Mouse (Mus musculus) cerebellum, adult 2 months (tissue): ENCODE results near the gene Neo1. TPM values are rescaled to one million over a fixed set of nuclear protein-coding genes. Genes with fewer than 3 reads are reported as not detected.
A peak's percentile ranks its signal among the peaks of the same experiment; 100 is the strongest.

ENCODE experiments used
- DNase-seq, 2 experiments: peaks; one replicate each; pipeline ENCODE4 v3.0.0; 2021
- H3K27ac ChIP-seq: fragments of 200-500 bp; 2 replicates; pipeline ENCODE4 v1.5.1; 2012; ENCODE audit warnings: low read length, control low read depth, inconsistent platforms; ENCODE audit not compliant: insufficient read depth
- H3K27me3 ChIP-seq: fragments of 200-500 bp; 2 replicates; pipeline ENCODE4 v1.6.1; 2012; ENCODE audit warnings: inconsistent platforms, mild to moderate bottlenecking, low read length, moderate library complexity; ENCODE audit not compliant: control insufficient read depth, insufficient read depth
- H3K4me1 ChIP-seq: fragments of 200-500 bp; 2 replicates; pipeline ENCODE4 v1.6.1; 2011; ENCODE audit warnings: low read length; ENCODE audit not compliant: control insufficient read depth, insufficient read depth
- H3K4me3 ChIP-seq: fragments of 200-500 bp; replicated peaks from 2 replicates; pipeline ENCODE3; 2011; ENCODE audit warnings: mild to moderate bottlenecking, low read depth, low read length, control low read depth; ENCODE audit not compliant: insufficient read depth
- CTCF ChIP-seq: fragments of 200-500 bp; IDR thresholded peaks from 2 replicates; pipeline ENCODE4 v1.5.1; 2011; ENCODE audit warnings: low read depth, mild to moderate bottlenecking, control low read depth, low read length, moderate library complexity, borderline replicate concordance; ENCODE audit not compliant: insufficient read depth
- POLR2A ChIP-seq: fragments of 200-500 bp; IDR thresholded peaks from 2 replicates; pipeline ENCODE4 v1.6.1; 2011; ENCODE audit warnings: low read length, control low read depth, borderline replicate concordance; ENCODE audit not compliant: insufficient read depth
- WGBS: fragments of 180-500 bp; shearing (Covaris S2); methylation state at CpG from one replicate; pipeline ENCODE4 v1.1.7; 2018; 5-methylcytosine and 5-hydroxymethylcytosine counted together
- polyA plus RNA-seq: library from polyadenylated mRNA; depleted of rRNA; stranded (reverse); fragments of >200 nt; gene quantifications from 2 replicates; pipeline ENCODE4 v1.2.3, GENCODE M21; 2012

Gene Neo1
- polyA plus RNA-seq, 1 experiment: 37.6 TPM

GRCm38 (mm10) chr9:58890893-58891292 is 145.3 kb downstream of the Neo1 start:
- Histone ChIP-seq H3K27ac (no peak overlapping the region), H3K4me1 (no peaks in the 10 kb centered on the region), H3K4me3 (no peak overlapping the region), H3K27me3 (no peaks in the 10 kb centered on the region)
- TF ChIP-seq CTCF: no peak
- no peak for TF ChIP-seq POLR2A
- no peak for DNase-seq
- WGBS: 96% methylated on average over 8 of the region's 8 CpGs

GRCm38 (mm10) chr9:58889782-58890448 is 146.3 kb downstream of the Neo1 start:
- no peak for DNase-seq
- Histone ChIP-seq H3K4me3 (no peak overlapping the region), H3K27ac (no peak overlapping the region), H3K4me1 (no peaks in the 10 kb centered on the region), H3K27me3 (no peaks in the 10 kb centered on the region)
- 90% methylated on average over 12 of the region's 12 CpGs for WGBS
- TF ChIP-seq CTCF: no peak
- TF ChIP-seq POLR2A: no peak

GRCm38 (mm10) chr9:58882686-58883085 is 153.6 kb downstream of the Neo1 start:
- Histone ChIP-seq H3K27me3 (no peaks in the 10 kb centered on the region), H3K4me1 (peaks cover 5% of the 10 kb centered on the region), H3K27ac (no peak overlapping the region), H3K4me3 (no peak overlapping the region)
- TF ChIP-seq POLR2A: no peak
- no peak for TF ChIP-seq CTCF
- no peak for DNase-seq
- 25% methylated on average over 1 of the region's 1 CpGs for WGBS

- Histone ChIP-seq H3K27ac (no peak overlapping the region), H3K4me3 (no peak overlapping the region), H3K4me1 (peaks cover 28% of the 10 kb centered on the region), H3K27me3 (no peaks in the 10 kb centered on the region)
- 90% methylated on average over 1 of the region's 1 CpGs for WGBS
- TF ChIP-seq POLR2A (no peak), CTCF (no peak)
- no peak for DNase-seq
Observed at GRCm38 (mm10) chr9:58879836-58880235, 156.4 kb downstream of the Neo1 start.

- DNase-seq: peak; percentile 82 to 89
Observed at GRCm38 (mm10) chr9:58876946-58877625, 159.2 kb downstream of the Neo1 start.

GRCm38 (mm10) chr9:58875439-58875838 is 160.8 kb downstream of the Neo1 start:
- H3K4me1 ChIP-seq: peaks cover 32% of the 10 kb centered on the region

More at GRCm38 (mm10) chr9:58876946-58877625, 159.2 kb downstream of the Neo1 start:
- Histone ChIP-seq H3K4me1 (peaks cover 28% of the 10 kb centered on the region), H3K27ac (peak overlapping the region; percentile 46), H3K27me3 (no peaks in the 10 kb centered on the region), H3K4me3 (no peak overlapping the region)
- WGBS: 22% methylated on average over 6 of the region's 6 CpGs
- TF ChIP-seq POLR2A (no peak), CTCF (no peak)

GRCm38 (mm10) chr9:58874354-58874753 is 161.9 kb downstream of the Neo1 start:
- no peak overlapping the region for H3K27ac ChIP-seq
- H3K4me3 ChIP-seq: no peak overlapping the region
- H3K27me3 ChIP-seq: no peaks in the 10 kb centered on the region
- no peak for DNase-seq
- TF ChIP-seq POLR2A (no peak), CTCF (no peak)
- 84% methylated on average over 4 of the region's 4 CpGs for WGBS
- H3K4me1 ChIP-seq: peaks cover 32% of the 10 kb centered on the region

More at GRCm38 (mm10) chr9:58875439-58875838, 160.8 kb downstream of the Neo1 start:
- no peak overlapping the region for H3K27ac ChIP-seq
- no peaks in the 10 kb centered on the region for H3K27me3 ChIP-seq
- 95% methylated on average over 6 of the region's 6 CpGs for WGBS
- TF ChIP-seq POLR2A (no peak), CTCF (no peak)
- no peak for DNase-seq
- H3K4me3 ChIP-seq: no peak overlapping the region
